Mouse (Mus musculus): Measurements from ENCODE around the gene Supv3l1.

The Supv3l1 gene

DNA sequence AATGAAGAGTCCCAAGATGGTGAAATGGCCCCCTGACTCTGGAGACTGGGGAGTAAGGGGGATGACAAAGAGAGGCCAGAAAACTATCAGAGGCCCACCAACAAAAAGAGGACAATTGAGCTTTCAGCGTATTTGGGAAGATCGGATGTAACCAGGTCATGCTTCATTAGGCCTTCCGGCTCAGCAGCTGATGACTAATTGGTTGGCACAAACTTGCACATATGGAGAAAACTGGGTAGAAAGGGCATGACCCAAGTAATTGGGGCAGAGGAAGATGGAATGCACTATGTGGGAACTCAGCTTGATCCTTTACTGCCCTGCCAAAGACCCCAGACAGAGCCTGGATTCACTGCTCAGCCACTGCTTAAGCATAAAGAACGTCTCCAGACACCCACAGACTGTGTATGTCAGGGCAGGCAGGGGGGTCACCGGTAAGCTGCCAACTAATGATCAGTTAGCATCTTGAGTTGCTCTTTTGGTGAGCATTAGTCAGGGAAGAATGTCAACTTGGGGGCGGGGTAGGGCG lies 30.6 kb downstream of the Supv3l1 start:
- ATAC-seq (ENCODE audit: insufficient number of reproducible peaks, low FRiP score, low TSS enrichment), result no peak

DNA sequence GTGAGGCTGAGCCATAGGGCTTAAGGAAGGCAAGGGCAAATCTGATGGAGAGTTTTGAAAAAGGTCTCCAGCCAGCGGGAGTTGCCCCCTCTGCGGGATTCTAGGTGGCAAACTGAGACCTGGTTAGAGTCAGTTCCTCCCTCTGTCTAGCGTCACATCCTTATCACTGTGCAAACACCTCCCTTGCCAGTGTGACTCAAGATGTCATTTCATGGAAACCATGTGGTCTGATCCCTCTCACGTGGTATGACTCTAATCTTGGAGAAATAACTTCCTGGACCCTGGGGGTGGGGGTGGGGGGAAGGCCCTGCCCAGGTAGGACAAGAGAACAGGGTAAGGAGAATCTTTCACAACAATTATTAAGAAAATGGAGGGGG lies 35.9 kb downstream of the Supv3l1 start:
- ATAC-seq (ENCODE audit: insufficient number of reproducible peaks, low FRiP score, low TSS enrichment), result no peak

DNA sequence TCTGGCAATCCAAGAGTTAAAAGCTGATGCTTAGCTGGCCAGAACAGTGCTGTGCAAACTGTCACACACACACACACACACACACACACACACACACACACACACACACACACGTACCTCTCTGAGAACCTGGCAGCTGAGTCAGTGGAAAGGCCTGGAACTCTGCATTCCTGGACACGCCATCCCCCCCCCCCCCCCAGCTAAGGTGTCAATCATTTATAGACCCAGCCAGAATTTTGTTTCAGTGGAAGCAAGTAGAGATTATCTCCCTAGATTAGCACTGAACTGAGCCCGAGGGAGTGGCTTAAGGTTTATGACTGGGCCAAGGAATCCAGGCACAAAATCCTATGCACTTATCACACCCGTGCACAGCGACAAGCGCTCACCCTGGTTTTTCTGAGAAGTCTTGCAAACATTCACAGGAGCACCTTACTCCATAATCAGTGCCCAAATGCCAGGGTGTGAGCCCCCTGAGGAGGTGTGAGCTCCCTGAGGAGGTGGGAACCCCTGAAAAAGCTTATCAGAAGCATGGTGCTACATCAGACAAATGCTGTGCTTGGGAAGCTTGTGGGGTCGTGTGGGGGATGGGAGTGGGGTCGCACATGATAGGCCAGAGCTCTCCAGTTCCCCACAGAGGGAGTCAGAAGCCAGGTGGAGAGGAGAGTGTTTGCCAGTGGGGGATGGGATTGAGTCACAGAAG lies 36.5 kb downstream of the Supv3l1 start:
- ATAC-seq (ENCODE audit: insufficient number of reproducible peaks, low FRiP score, low TSS enrichment), result no peak

DNA sequence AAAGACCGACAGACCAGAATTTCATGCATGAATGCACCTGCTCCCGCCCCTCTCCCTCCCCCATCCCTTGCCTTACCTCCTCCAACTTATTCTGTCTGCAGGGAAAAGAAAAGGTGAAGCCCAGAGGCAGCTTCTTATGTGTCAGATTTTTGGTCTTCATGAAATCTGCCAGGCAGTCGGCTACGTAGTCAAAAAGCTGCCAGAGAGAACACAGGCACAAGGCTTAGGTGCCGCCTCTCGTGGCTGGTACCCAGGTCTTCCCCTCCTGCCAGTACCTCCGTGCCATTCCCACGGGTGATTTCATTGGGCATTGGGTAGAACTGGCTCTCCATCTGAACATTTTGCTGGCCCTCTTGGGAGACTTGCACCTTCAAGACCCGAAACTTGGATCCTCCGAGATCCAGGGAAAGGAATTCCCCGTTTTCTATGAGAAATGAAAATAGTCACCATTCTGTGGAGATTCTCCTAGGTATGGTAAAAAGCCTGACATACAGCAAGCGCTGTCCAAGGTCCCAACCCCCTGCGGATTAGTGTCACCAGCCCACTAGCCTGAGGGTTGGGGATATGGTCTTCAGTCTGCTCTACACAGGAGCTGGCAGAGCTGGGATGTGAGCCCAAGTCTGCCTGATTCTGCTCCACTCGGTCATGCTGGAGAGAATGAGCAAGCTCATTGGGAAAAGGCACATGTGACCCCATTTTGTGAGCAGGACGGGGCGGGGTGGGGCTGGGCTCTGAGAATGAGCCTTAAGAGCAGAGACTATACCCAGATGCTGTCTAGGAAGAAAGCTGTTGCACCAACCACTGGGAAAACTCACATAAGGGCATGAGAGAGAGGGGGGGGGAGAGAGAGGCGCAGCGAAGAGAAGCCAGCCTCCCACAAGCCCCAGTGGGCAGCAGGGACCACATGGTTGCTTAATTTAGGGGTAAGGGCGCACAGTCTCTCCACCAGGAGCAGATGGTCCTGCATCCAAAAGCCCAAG lies 37.8 kb downstream of the Supv3l1 start:
- no peak for ATAC-seq (ENCODE audit: insufficient number of reproducible peaks, low FRiP score, low TSS enrichment)

DNA sequence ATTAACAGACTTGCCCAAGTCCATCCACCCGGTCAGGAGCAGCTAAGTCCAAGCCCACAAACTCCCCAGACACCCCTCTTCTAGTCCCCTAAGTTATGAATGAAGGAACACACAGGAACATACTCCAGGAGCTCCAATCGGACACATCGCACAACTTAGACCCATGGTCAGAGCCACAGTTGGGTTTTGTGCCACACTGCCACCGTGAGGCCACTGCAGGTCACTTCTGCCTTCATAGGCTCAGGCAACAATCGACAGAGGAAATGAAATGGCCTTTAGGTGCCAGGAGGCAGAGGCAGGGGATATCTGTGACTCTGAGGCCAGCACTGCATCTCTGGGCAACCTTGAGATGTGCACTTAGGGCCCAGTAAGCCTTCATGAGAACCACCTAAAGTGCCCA lies 38.6 kb downstream of the Supv3l1 start:
- ATAC-seq (ENCODE audit: insufficient number of reproducible peaks, low FRiP score, low TSS enrichment), result peak; percentile 89

DNA sequence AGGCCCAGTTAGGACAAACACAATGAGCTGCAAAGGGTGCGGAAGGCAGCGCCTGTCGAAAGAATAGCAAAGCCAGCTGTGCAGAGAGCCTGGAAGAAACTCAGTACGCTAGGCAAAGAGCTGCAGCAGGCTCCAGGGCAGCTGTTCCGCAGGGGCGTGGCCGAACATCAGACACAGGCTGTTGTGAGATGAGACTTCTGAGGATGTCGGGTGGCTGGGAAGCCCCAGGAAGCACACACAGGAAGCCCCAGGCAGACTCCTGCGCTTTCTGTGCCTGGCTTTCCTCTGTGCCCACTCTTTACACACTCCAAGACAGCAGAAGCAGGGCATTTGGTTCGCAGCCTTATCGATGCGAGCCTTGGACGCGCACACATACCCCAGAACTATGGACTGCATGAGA lies 44.6 kb downstream of the Supv3l1 start:
- ATAC-seq (ENCODE audit: insufficient number of reproducible peaks, low FRiP score, low TSS enrichment), result no peak

DNA sequence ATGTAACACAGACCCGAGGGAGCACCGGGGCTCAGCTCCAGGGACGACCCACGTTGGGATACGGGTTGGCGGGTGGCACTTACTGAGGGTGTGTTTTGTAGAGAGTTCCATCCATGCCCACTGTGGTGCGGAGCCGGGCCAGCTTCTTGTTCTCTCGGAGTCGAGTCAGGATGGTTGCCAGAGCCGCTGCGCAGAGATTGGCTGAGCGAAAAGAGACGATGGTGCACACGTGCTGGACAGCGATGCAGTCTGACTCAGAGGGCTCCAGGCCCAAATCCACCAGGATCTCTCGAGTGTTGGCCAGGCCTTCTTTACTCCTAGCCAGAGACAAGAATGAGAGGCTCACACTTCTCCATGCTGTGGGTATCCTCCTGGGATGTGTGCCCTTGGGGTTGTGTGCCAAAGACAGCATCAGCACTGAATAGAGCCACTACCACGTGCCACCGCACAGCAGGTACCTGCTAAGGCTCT lies 47.9 kb downstream of the Supv3l1 start:
- no peak for ATAC-seq (ENCODE audit: insufficient number of reproducible peaks, low FRiP score, low TSS enrichment)

DNA sequence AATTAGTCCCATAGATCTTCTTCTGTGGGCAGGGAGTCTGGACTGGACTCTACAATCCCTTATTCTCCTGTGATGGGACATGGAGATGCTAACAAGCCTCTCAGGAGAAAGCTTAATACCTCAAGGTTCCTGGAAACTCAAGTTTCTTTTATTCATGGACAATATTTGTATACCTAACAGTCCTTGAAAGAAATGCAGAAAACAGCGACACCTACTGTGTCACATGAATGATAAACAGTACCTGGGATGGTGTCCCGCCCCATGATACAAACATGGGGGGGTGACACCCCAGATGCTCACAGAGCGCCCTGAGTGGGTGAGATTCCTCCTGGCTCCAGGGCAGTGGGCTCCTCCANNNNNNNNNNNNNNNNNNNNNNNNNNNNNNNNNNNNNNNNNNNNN lies 66.5 kb downstream of the Supv3l1 start:
- ATAC-seq (ENCODE audit: insufficient number of reproducible peaks, low FRiP score, low TSS enrichment), result no peak; the same call in 1 of the 2 replicates

DNA sequence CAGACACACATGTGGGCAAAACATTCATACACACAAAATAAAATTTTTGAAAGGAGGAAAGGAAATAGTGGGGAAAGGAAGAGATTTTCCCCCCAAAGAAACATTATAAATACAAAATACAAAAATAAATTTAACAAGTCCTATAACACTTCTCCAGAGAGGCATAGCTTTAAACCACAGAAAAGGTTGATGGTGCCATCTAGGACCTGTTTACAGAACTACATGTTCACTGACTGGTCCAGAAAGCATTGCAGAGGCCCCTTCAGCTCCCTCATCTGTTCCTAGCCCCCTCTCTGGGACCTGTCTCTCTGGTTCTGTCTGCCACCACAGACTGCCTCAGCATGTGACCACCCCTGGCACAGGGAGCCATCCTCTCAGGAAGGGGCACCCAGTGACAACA lies 68.6 kb downstream of the Supv3l1 start:
- ATAC-seq (ENCODE audit: insufficient number of reproducible peaks, low FRiP score, low TSS enrichment), result no peak

DNA sequence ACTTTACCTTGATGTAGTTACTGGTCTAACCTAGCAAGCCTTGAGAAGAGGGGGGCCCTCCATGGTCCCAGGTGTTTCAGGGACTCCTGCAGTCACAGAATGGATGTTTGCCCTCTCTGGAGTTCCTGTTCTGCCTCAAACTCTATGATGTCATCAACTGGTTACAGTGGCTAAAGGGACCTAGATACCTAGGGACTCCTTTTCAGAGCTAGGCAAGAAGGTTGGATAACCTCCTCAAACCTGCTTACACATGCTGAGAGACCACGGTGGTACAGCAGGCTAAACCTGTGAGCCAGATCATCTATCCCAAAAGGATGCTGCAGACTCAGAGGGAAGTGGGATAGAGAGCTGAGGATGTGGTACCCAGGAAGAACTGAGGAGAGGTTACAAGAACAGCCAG lies 69.7 kb downstream of the Supv3l1 start, which contains the start of gene Hk1:
Gene Hk1, minus strand, starts transcription at position 101 of the 400 bp plus-strand sequence.
- no peak for ATAC-seq (ENCODE audit: insufficient number of reproducible peaks, low FRiP score, low TSS enrichment)
